ENCODE assay signal across 16 mouse cellular contexts in genomic region chr5:137123516-137123915, GRCm38 (mm10). TPM values are rescaled to one million over a fixed set of nuclear protein-coding genes. Genes with fewer than 3 reads are reported as not detected.
A peak's percentile ranks its signal among the peaks of the same experiment; 100 is the strongest.
DNase-seq lines count a peak whose midpoint lies in the region; ATAC-seq and TF ChIP-seq lines count a peak whose summit lies in the region.
"Had no signal": no experiment of that assay in that cellular context is flagged by ENCODE, and none has a peak within 500 bp of the region (broad histone marks: within the 10 kb centered on the region; RNA-seq: fewer than 3 reads in every experiment).

No protein-coding gene starts in this region.

- no peak overlapping the region for H3K4me3 ChIP-seq in intestine, embryonic 15.5 days (replicated peaks)
- no peak overlapping the region for H3K4me3 ChIP-seq in intestine, postnatal 0 days (ENCODE audit: low read depth, low read length)
- no peak overlapping the region for H3K4me3 ChIP-seq in forebrain, embryonic 15.5 days
- H3K4me3 ChIP-seq in hindbrain, embryonic 16.5 days (ENCODE audit: low read length): no peak overlapping the region
- H3K4me3 ChIP-seq in midbrain, embryonic 16.5 days (ENCODE audit: low read depth, low read length): no peak overlapping the region
- no peak overlapping the region for H3K4me3 ChIP-seq in lung, postnatal 0 days (ENCODE audit: low read depth, low read length)
- H3K4me3 ChIP-seq: embryonic facial prominence, embryonic 15.5 days; limb, embryonic 15.5 days had no signal

- 0 out of 2 replicates have a peak, but pooled peaks have one; percentile 27 for ATAC-seq in intestine, embryonic 15.5 days
- ATAC-seq in intestine, postnatal 0 days: no peak
- no peak; the same call in 1 of the 2 replicates for ATAC-seq in forebrain, embryonic 15.5 days (replicated peaks)
- no peak for ATAC-seq in hindbrain, embryonic 16.5 days
- no peak for ATAC-seq in midbrain, embryonic 16.5 days
- no peak for ATAC-seq in inflammation-experienced regulatory T-cells, adult 6 months
- no peak for ATAC-seq in lung, postnatal 0 days

- no peak overlapping the region for H3K27ac ChIP-seq in intestine, embryonic 15.5 days
- no peak overlapping the region for H3K27ac ChIP-seq in intestine, postnatal 0 days (ENCODE audit: low read depth, low read length)
- peak overlapping the region; percentile 78 for H3K27ac ChIP-seq in forebrain, embryonic 15.5 days (replicated peaks)
- peak overlapping the region; percentile 68 for H3K27ac ChIP-seq in hindbrain, embryonic 16.5 days (ENCODE audit: low read depth, low read length)
- H3K27ac ChIP-seq in midbrain, embryonic 16.5 days (ENCODE audit: low read length): peak overlapping the region; percentile 81
- H3K27ac ChIP-seq in lung, postnatal 0 days (ENCODE audit: low read length): no peak overlapping the region
- H3K27ac ChIP-seq: embryonic facial prominence, embryonic 15.5 days; layer of hippocampus, adult 2 months; limb, embryonic 15.5 days had no signal

- no peak overlapping the region for H3K9ac ChIP-seq in intestine, embryonic 15.5 days
- no peak overlapping the region for H3K9ac ChIP-seq in intestine, postnatal 0 days (ENCODE audit: low read depth, low read length)
- H3K9ac ChIP-seq in forebrain, embryonic 15.5 days (replicated peaks): no peak overlapping the region
- peak overlapping the region; percentile 31 for H3K9ac ChIP-seq in hindbrain, embryonic 16.5 days (ENCODE audit: low read depth, low read length)
- H3K9ac ChIP-seq in midbrain, embryonic 16.5 days (ENCODE audit: low read depth, low read length): no peak overlapping the region
- no peak overlapping the region for H3K9ac ChIP-seq in lung, postnatal 0 days (replicated peaks; ENCODE audit: low read depth)
- H3K9ac ChIP-seq: embryonic facial prominence, embryonic 15.5 days; limb, embryonic 15.5 days had no signal

- TF ChIP-seq EP300 in lung, postnatal 0 days (IDR thresholded peaks at IDR 0.05): no peak

- no peaks in the 10 kb centered on the region for H3K27me3 ChIP-seq in intestine, embryonic 15.5 days (replicated peaks)
- no peaks in the 10 kb centered on the region for H3K27me3 ChIP-seq in intestine, postnatal 0 days (replicated peaks; ENCODE audit: control insufficient read depth, insufficient read depth, low read length)
- no peaks in the 10 kb centered on the region for H3K27me3 ChIP-seq in forebrain, embryonic 15.5 days
- H3K27me3 ChIP-seq in hindbrain, embryonic 16.5 days (replicated peaks; ENCODE audit: control insufficient read depth, insufficient read depth, low read length): no peaks in the 10 kb centered on the region
- no peaks in the 10 kb centered on the region for H3K27me3 ChIP-seq in midbrain, embryonic 16.5 days (ENCODE audit: control insufficient read depth, insufficient read depth, low read depth, low read length)
- no peaks in the 10 kb centered on the region for H3K27me3 ChIP-seq in lung, postnatal 0 days (replicated peaks; ENCODE audit: insufficient read depth, low read length)
- H3K27me3 ChIP-seq: embryonic facial prominence, embryonic 15.5 days; limb, embryonic 15.5 days had no signal

- no peak for DNase-seq in lung, postnatal 0 days (ENCODE audit: low spot score)
- no peak for DNase-seq in spleen, postnatal 14 days (ENCODE audit: low spot score in 2 of 2)
- DNase-seq: adrenal gland, postnatal 36 days; cerebellum, adult 9-10 months; kidney, adult 8-10 months; lung, postnatal 14 days had no signal

- H3K36me3 ChIP-seq in intestine, embryonic 15.5 days: no peaks in the 10 kb centered on the region
- H3K36me3 ChIP-seq in intestine, postnatal 0 days (ENCODE audit: control insufficient read depth, insufficient read depth): no peaks in the 10 kb centered on the region
- no peaks in the 10 kb centered on the region for H3K36me3 ChIP-seq in forebrain, embryonic 15.5 days
- no peaks in the 10 kb centered on the region for H3K36me3 ChIP-seq in hindbrain, embryonic 16.5 days (ENCODE audit: control insufficient read depth, insufficient read depth, low read length)
- no peaks in the 10 kb centered on the region for H3K36me3 ChIP-seq in midbrain, embryonic 16.5 days (ENCODE audit: control insufficient read depth, insufficient read depth, low read length)
- no peaks in the 10 kb centered on the region for H3K36me3 ChIP-seq in lung, postnatal 0 days (ENCODE audit: insufficient read depth, low read length)
- H3K36me3 ChIP-seq: embryonic facial prominence, embryonic 15.5 days; limb, embryonic 15.5 days had no signal

- 0 out of 2 replicates have a peak, but pooled peaks cover 5% of the 10 kb centered on the region for H3K4me1 ChIP-seq in intestine, embryonic 15.5 days (replicated peaks)
- H3K4me1 ChIP-seq in intestine, postnatal 0 days (replicated peaks; ENCODE audit: control insufficient read depth, insufficient read depth, low read length): peaks cover 4% of the 10 kb centered on the region; the same call in 1 of the 2 replicates
- H3K4me1 ChIP-seq in forebrain, embryonic 15.5 days: peaks cover 9% of the 10 kb centered on the region
- H3K4me1 ChIP-seq in hindbrain, embryonic 16.5 days (ENCODE audit: control insufficient read depth, insufficient read depth, low read depth, low read length): peaks cover 11% of the 10 kb centered on the region
- H3K4me1 ChIP-seq in midbrain, embryonic 16.5 days (ENCODE audit: control insufficient read depth, insufficient read depth, low read length): peaks cover 14% of the 10 kb centered on the region
- H3K4me1 ChIP-seq in lung, postnatal 0 days (ENCODE audit: insufficient read depth, low read depth, low read length): 0 out of 2 replicates have a peak, but pooled peaks cover 4% of the 10 kb centered on the region

- no peak overlapping the region for H3K4me2 ChIP-seq in intestine, embryonic 15.5 days (replicated peaks)
- H3K4me2 ChIP-seq in intestine, postnatal 0 days (replicated peaks; ENCODE audit: low read depth): no peak overlapping the region
- H3K4me2 ChIP-seq in forebrain, embryonic 15.5 days (replicated peaks): no peak overlapping the region
- H3K4me2 ChIP-seq in hindbrain, embryonic 16.5 days (ENCODE audit: low read length): no peak overlapping the region
- H3K4me2 ChIP-seq in midbrain, embryonic 16.5 days (ENCODE audit: low read length): no peak overlapping the region
- no peak overlapping the region for H3K4me2 ChIP-seq in lung, postnatal 0 days (replicated peaks; ENCODE audit: low read depth, low read length)
- H3K4me2 ChIP-seq: embryonic facial prominence, embryonic 15.5 days; heart, embryonic 11.5 days; limb, embryonic 15.5 days had no signal

- H3K9me3 ChIP-seq in intestine, embryonic 15.5 days: no peaks in the 10 kb centered on the region
- no peaks in the 10 kb centered on the region for H3K9me3 ChIP-seq in intestine, postnatal 0 days (ENCODE audit: control insufficient read depth)
- no peaks in the 10 kb centered on the region for H3K9me3 ChIP-seq in forebrain, embryonic 15.5 days
- no peaks in the 10 kb centered on the region for H3K9me3 ChIP-seq in hindbrain, embryonic 16.5 days (ENCODE audit: control insufficient read depth, low read length)
- H3K9me3 ChIP-seq in midbrain, embryonic 16.5 days (replicated peaks; ENCODE audit: control insufficient read depth, low read length, poor library complexity, severe bottlenecking): no peaks in the 10 kb centered on the region
- no peaks in the 10 kb centered on the region for H3K9me3 ChIP-seq in lung, postnatal 0 days (ENCODE audit: low read length)
- H3K9me3 ChIP-seq: embryonic facial prominence, embryonic 15.5 days; limb, embryonic 15.5 days had no signal

- 88% methylated on average over 4 of the region's 4 CpGs for WGBS in intestine, embryonic 15.5 days
- 77% methylated on average over 4 of the region's 4 CpGs for WGBS in intestine, postnatal 0 days
- WGBS in forebrain, embryonic 15.5 days: 84% methylated on average over 4 of the region's 4 CpGs
- WGBS in hindbrain, embryonic 16.5 days: 88% methylated on average over 4 of the region's 4 CpGs
- WGBS in midbrain, embryonic 16.5 days: 70% methylated on average over 4 of the region's 4 CpGs
- 68% methylated on average over 4 of the region's 4 CpGs for WGBS in lung, postnatal 0 days

- TF ChIP-seq CTCF in intestine, postnatal 0 days (IDR thresholded peaks at IDR 0.05; ENCODE audit: low read depth): no peak
- no peak for TF ChIP-seq CTCF in lung, postnatal 0 days (IDR thresholded peaks at IDR 0.05)

RNA-seq across cellular contexts. Expression of gene Trim56, which starts 7.5 kb away (rescaled TPM):
- 7.5 and 8.4 TPM in 2 replicates for polyA plus RNA-seq in intestine, embryonic 15.5 days (2015; fragmentation: Nextera tagmentation; extraction: Ambion mirVana)
- polyA plus RNA-seq in intestine, postnatal 0 days (2015; fragmentation: Nextera tagmentation; extraction: Ambion mirVana): 7.3 and 7.7 TPM in 2 replicates
- polyA plus RNA-seq in forebrain, embryonic 15.5 days (2015; fragmentation: Nextera tagmentation; extraction: Ambion mirVana): 3.4 and 3.7 TPM in 2 replicates
- 1.8 and 2.3 TPM in 2 replicates for polyA plus RNA-seq in hindbrain, embryonic 16.5 days (2015; fragmentation: Nextera tagmentation; extraction: Ambion mirVana)
- 1.8 and 2.5 TPM in 2 replicates for polyA plus RNA-seq in midbrain, embryonic 16.5 days (2015; fragmentation: Nextera tagmentation; extraction: Ambion mirVana)
- 10 to 100 TPM; 12.2 to 16.5 (median 15.0) TPM for polyA plus RNA-seq in inflammation-experienced regulatory T-cells, adult 6 months (2017; shearing (Covaris generic))
- polyA plus RNA-seq in lung, postnatal 0 days (2015; fragmentation: Nextera tagmentation; extraction: Ambion mirVana): 13.4 and 16.4 TPM in 2 replicates

RNA-seq across cellular contexts. Expression of gene Muc3, which starts 25.6 kb away (rescaled TPM):
- polyA plus RNA-seq in intestine, embryonic 15.5 days (2015; fragmentation: Nextera tagmentation; extraction: Ambion mirVana): 3.8 and 4.6 TPM in 2 replicates
- 42.9 and 45.0 TPM in 2 replicates for polyA plus RNA-seq in intestine, postnatal 0 days (2015; fragmentation: Nextera tagmentation; extraction: Ambion mirVana)
- polyA plus RNA-seq in forebrain, embryonic 15.5 days (2015; fragmentation: Nextera tagmentation; extraction: Ambion mirVana): not detected in 2 replicates
- not detected in 2 replicates for polyA plus RNA-seq in hindbrain, embryonic 16.5 days (2015; fragmentation: Nextera tagmentation; extraction: Ambion mirVana)
- polyA plus RNA-seq in midbrain, embryonic 16.5 days (2015; fragmentation: Nextera tagmentation; extraction: Ambion mirVana): not detected in 2 replicates
- polyA plus RNA-seq in inflammation-experienced regulatory T-cells, adult 6 months (2017; shearing (Covaris generic)): not detected
- polyA plus RNA-seq in lung, postnatal 0 days (2015; fragmentation: Nextera tagmentation; extraction: Ambion mirVana): not detected in 2 replicates
- polyA plus RNA-seq: embryonic facial prominence, embryonic 15.5 days; heart, embryonic 11.5 days; limb, embryonic 15.5 days had no signal

RNA-seq across cellular contexts. Expression of gene Serpine1, which starts 51.4 kb away (rescaled TPM):
- 0.34 and 0.42 TPM in 2 replicates for polyA plus RNA-seq in intestine, embryonic 15.5 days (2015; fragmentation: Nextera tagmentation; extraction: Ambion mirVana)
- 0.20 and 0.22 TPM in 2 replicates for polyA plus RNA-seq in intestine, postnatal 0 days (2015; fragmentation: Nextera tagmentation; extraction: Ambion mirVana)
- polyA plus RNA-seq in forebrain, embryonic 15.5 days (2015; fragmentation: Nextera tagmentation; extraction: Ambion mirVana): 0.14 and 0.28 TPM in 2 replicates
- polyA plus RNA-seq in hindbrain, embryonic 16.5 days (2015; fragmentation: Nextera tagmentation; extraction: Ambion mirVana): 0.14 TPM in 1 of 2 replicates, not detected in the other
- 0.25 and 0.41 TPM in 2 replicates for polyA plus RNA-seq in midbrain, embryonic 16.5 days (2015; fragmentation: Nextera tagmentation; extraction: Ambion mirVana)
- not detected for polyA plus RNA-seq in inflammation-experienced regulatory T-cells, adult 6 months (2017; shearing (Covaris generic))
- polyA plus RNA-seq in lung, postnatal 0 days (2015; fragmentation: Nextera tagmentation; extraction: Ambion mirVana): 0.88 and 1.1 TPM in 2 replicates

Comparison
In these comparisons a context has a peak if more than half of its experiments do, and no peak if none do; other contexts are left out.
1. H3K27ac ChIP-seq: peak in forebrain, embryonic 15.5 days (single experiment), hindbrain, embryonic 16.5 days (single experiment) and midbrain, embryonic 16.5 days (single experiment); none in intestine, embryonic 15.5 days (single experiment), intestine, postnatal 0 days (single experiment) and lung, postnatal 0 days (single experiment).